Mouse (Mus musculus): ENCODE results near the gene Gm49661. TPM values are rescaled to one million over a fixed set of nuclear protein-coding genes. Genes with fewer than 3 reads are reported as not detected.

Gm49661 gene
- polyA plus RNA-seq, 1 experiment from 2014 or later = 1.1 TPM

- H3K27me3 ChIP-seq (replicated peaks; ENCODE audit: insufficient read depth, low read length) = no peaks in the 10 kb centered on the region
- no peaks in the 10 kb centered on the region for H3K36me3 ChIP-seq (ENCODE audit: insufficient read depth, low read length)
- peak within 1 kb of the TSS; percentile 75 for H3K9ac ChIP-seq (replicated peaks; ENCODE audit: low read depth)
- DNase-seq (ENCODE audit: low spot score) (peak; percentile 99), ATAC-seq (peak; percentile 87)
- H3K27ac ChIP-seq (ENCODE audit: low read length) = peak within 1 kb of the TSS; percentile 96
- peak within 1 kb of the TSS; percentile 92 for H3K4me2 ChIP-seq (replicated peaks; ENCODE audit: low read depth, low read length)
- TF ChIP-seq EP300 (IDR thresholded peaks at IDR 0.05) (no peak), CTCF (IDR thresholded peaks at IDR 0.05) (peak; percentile 98)
- H3K4me3 ChIP-seq (ENCODE audit: low read depth, low read length) = peak within 1 kb of the TSS; percentile 55
- H3K9me3 ChIP-seq (ENCODE audit: low read length) = no peaks in the 10 kb centered on the region
- peaks cover 17% of the 10 kb centered on the region for H3K4me1 ChIP-seq (ENCODE audit: insufficient read depth, low read depth, low read length)
- 0% methylated on average over 28 of the region's 28 CpGs for WGBS
Observed at GRCm38 (mm10) chr8:84990349-84990748, 21.1 kb upstream of the Gm49661 start, which contains the start of gene Hook2. Hook2 (plus strand) TSS chr8:84990603.

- Histone ChIP-seq H3K9ac (replicated peaks; ENCODE audit: low read depth) (peak overlapping the region; percentile 75), H3K36me3 (ENCODE audit: insufficient read depth, low read length) (no peaks in the 10 kb centered on the region), H3K4me1 (ENCODE audit: insufficient read depth, low read depth, low read length) (peaks cover 22% of the 10 kb centered on the region), H3K27me3 (replicated peaks; ENCODE audit: insufficient read depth, low read length) (no peaks in the 10 kb centered on the region), H3K9me3 (ENCODE audit: low read length) (no peaks in the 10 kb centered on the region), H3K27ac (ENCODE audit: low read length) (peak overlapping the region; percentile 96), H3K4me3 (ENCODE audit: low read depth, low read length) (peak overlapping the region; percentile 55), H3K4me2 (replicated peaks; ENCODE audit: low read depth, low read length) (peak overlapping the region; percentile 92)
- peak; percentile 63 for ATAC-seq
- TF ChIP-seq CTCF (IDR thresholded peaks at IDR 0.05) = peak; percentile 92
- peak; percentile 78 for TF ChIP-seq EP300 (IDR thresholded peaks at IDR 0.05)
- under 1% methylated on average over 15 of the region's 15 CpGs for WGBS
- peak; percentile 96 for DNase-seq (ENCODE audit: low spot score)
Observed at GRCm38 (mm10) chr8:84989810-84990209, 20.6 kb upstream of the Gm49661 start.

- Histone ChIP-seq H3K27ac (ENCODE audit: low read length) (peak overlapping the region; percentile 96), H3K4me3 (ENCODE audit: low read depth, low read length) (peak overlapping the region; percentile 55; the same call in 1 of the 2 replicates), H3K36me3 (ENCODE audit: insufficient read depth, low read length) (no peaks in the 10 kb centered on the region), H3K4me2 (replicated peaks; ENCODE audit: low read depth, low read length) (peak overlapping the region; percentile 92), H3K4me1 (ENCODE audit: insufficient read depth, low read depth, low read length) (peaks cover 26% of the 10 kb centered on the region), H3K27me3 (replicated peaks; ENCODE audit: insufficient read depth, low read length) (no peaks in the 10 kb centered on the region), H3K9ac (replicated peaks; ENCODE audit: low read depth) (no peak overlapping the region), H3K9me3 (ENCODE audit: low read length) (no peaks in the 10 kb centered on the region)
- WGBS = 14% methylated on average over 15 of the region's 15 CpGs
- DNase-seq (ENCODE audit: low spot score) (peak; percentile 79), ATAC-seq (no peak)
- TF ChIP-seq CTCF (IDR thresholded peaks at IDR 0.05) (no peak), EP300 (IDR thresholded peaks at IDR 0.05) (no peak)
Observed at GRCm38 (mm10) chr8:84989311-84989731, 20.1 kb upstream of the Gm49661 start.

GRCm38 (mm10) chr8:84987903-84988302 lies 18.7 kb upstream of the Gm49661 start:
- H3K4me2 ChIP-seq (replicated peaks; ENCODE audit: low read depth, low read length) = no peak overlapping the region
- no peaks in the 10 kb centered on the region for H3K27me3 ChIP-seq (replicated peaks; ENCODE audit: insufficient read depth, low read length)
- WGBS = 81% methylated on average over 2 of the region's 2 CpGs
- ATAC-seq (no peak), DNase-seq (ENCODE audit: low spot score) (no peak)
- no peaks in the 10 kb centered on the region for H3K9me3 ChIP-seq (ENCODE audit: low read length)
- TF ChIP-seq EP300 (IDR thresholded peaks at IDR 0.05) (no peak), CTCF (IDR thresholded peaks at IDR 0.05) (no peak)
- H3K4me1 ChIP-seq (ENCODE audit: insufficient read depth, low read depth, low read length) = peaks cover 34% of the 10 kb centered on the region
- no peak overlapping the region for H3K4me3 ChIP-seq (ENCODE audit: low read depth, low read length)
- H3K9ac ChIP-seq (replicated peaks; ENCODE audit: low read depth) = no peak overlapping the region
- no peaks in the 10 kb centered on the region for H3K36me3 ChIP-seq (ENCODE audit: insufficient read depth, low read length)
- H3K27ac ChIP-seq (ENCODE audit: low read length) = no peak overlapping the region

- H3K27me3 ChIP-seq (replicated peaks; ENCODE audit: insufficient read depth, low read length) = no peaks in the 10 kb centered on the region
- DNase-seq (ENCODE audit: low spot score) (no peak), ATAC-seq (no peak)
- H3K4me2 ChIP-seq (replicated peaks; ENCODE audit: low read depth, low read length) = no peak overlapping the region
- no peak overlapping the region for H3K9ac ChIP-seq (replicated peaks; ENCODE audit: low read depth)
- H3K4me3 ChIP-seq (ENCODE audit: low read depth, low read length) = no peak overlapping the region
- TF ChIP-seq EP300 (IDR thresholded peaks at IDR 0.05) (no peak), CTCF (IDR thresholded peaks at IDR 0.05) (no peak)
- WGBS = 74% methylated on average over 5 of the region's 5 CpGs
- peaks cover 38% of the 10 kb centered on the region for H3K4me1 ChIP-seq (ENCODE audit: insufficient read depth, low read depth, low read length)
- no peaks in the 10 kb centered on the region for H3K36me3 ChIP-seq (ENCODE audit: insufficient read depth, low read length)
- no peak overlapping the region for H3K27ac ChIP-seq (ENCODE audit: low read length)
- H3K9me3 ChIP-seq (ENCODE audit: low read length) = no peaks in the 10 kb centered on the region
Observed at GRCm38 (mm10) chr8:84987388-84987787, 18.2 kb upstream of the Gm49661 start.

GRCm38 (mm10) chr8:84986379-84986945 lies 17.2 kb upstream of the Gm49661 start:
- ATAC-seq = no peak
- H3K4me1 ChIP-seq (ENCODE audit: insufficient read depth, low read depth, low read length) = peaks cover 47% of the 10 kb centered on the region
- 0 out of 2 replicates have a peak, but pooled peaks have one; percentile 1 for TF ChIP-seq EP300 (IDR thresholded peaks at IDR 0.05)
- no peak for TF ChIP-seq CTCF (IDR thresholded peaks at IDR 0.05)
- no peaks in the 10 kb centered on the region for H3K27me3 ChIP-seq (replicated peaks; ENCODE audit: insufficient read depth, low read length)
- 0 out of 2 replicates have a peak overlapping the region, but pooled peaks have one; percentile 62 for H3K9ac ChIP-seq (replicated peaks; ENCODE audit: low read depth)
- no peaks in the 10 kb centered on the region for H3K36me3 ChIP-seq (ENCODE audit: insufficient read depth, low read length)
- no peaks in the 10 kb centered on the region for H3K9me3 ChIP-seq (ENCODE audit: low read length)
- no peak for DNase-seq (ENCODE audit: low spot score)
- 30% methylated on average over 8 of the region's 8 CpGs for WGBS
- H3K4me3 ChIP-seq (ENCODE audit: low read depth, low read length) = peak overlapping the region; percentile 45
- H3K27ac ChIP-seq (ENCODE audit: low read length) = peak overlapping the region; percentile 92
- peak overlapping the region; percentile 91 for H3K4me2 ChIP-seq (replicated peaks; ENCODE audit: low read depth, low read length)
